Mouse (Mus musculus): Measurements from ENCODE around the gene Myl6.

- no peak for TF ChIP-seq GATA1 (IDR thresholded peaks at IDR 0.05; ENCODE audit: borderline replicate concordance, low read length)
- no peak for TF ChIP-seq FLI1 (IDR thresholded peaks at IDR 0.05; ENCODE audit: low read length)
Observed at GRCm38 (mm10) chr10:128520591-128520990, 26.6 kb upstream of the Myl6 start.
